Mouse (Mus musculus) common myeloid progenitor, adult 5-6 weeks (primary cell): ENCODE data around the gene Zfp654. TPM values are rescaled to one million over a fixed set of nuclear protein-coding genes. Genes with fewer than 3 reads are reported as not detected.
"Not testable (repeated sequence)": the region's sequence is repeated elsewhere in the genome, so short reads cannot be mapped to it uniquely, and the experiment has no call there.

Experiments used
- ATAC-seq: replicated peaks from 2 replicates; pipeline ENCODE4 v1.8.0; 2016; ENCODE audit warnings: low read depth, mild to moderate bottlenecking, moderate TSS enrichment, inconsistent platforms; ENCODE audit not compliant: poor library complexity, severe bottlenecking
- total RNA-seq: library from RNA; stranded (forward); fragments of 200-1000, 187-1606 nt; gene quantifications from 2 replicates; pipeline ENCODE4 v1.2.3, GENCODE M21; 2017

The Zfp654 gene
- total RNA-seq, 1 experiment from 2014 or later: 28.8 TPM

DNA sequence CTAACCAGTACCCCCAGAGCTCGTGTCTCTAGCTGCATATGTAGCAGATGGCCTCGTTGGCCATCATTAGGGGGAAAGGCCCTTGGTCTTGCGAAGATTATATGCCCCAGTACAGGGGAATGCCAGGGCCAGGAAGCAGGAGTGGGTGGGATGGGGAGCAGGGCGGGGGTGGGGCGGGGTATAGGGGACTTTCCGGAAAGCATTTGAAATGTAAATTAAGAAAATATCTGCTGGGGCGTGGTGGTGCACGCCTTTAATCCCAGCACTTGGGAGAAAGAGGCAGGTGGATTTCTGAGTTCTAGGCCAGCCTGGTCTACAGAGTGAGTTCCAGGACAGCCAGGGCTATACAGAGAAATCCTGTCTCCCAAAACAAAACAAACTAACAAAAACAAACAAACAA, 14.4 kb upstream of the Zfp654 start:
- not testable (repeated sequence) for ATAC-seq

DNA sequence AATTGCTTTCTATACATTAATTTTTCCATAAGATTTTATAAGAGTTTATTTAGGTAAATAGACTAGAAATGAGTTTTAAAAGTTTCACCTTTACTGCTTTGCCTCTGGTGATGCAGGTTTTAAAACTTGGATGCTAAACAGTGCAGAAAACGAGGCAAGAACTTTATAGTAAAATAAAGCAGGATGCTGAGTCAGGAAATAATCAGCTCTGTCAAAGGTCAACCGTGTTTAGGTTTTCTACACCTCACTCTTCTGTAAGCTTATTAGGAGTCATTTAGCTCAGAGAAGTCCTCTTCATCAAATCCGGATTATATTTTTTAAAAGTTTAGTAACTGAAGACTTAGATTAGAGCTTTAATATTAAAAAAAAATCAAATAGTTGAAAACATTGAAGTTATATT, 5.5 kb upstream of the Zfp654 start:
- ATAC-seq: no peak

DNA sequence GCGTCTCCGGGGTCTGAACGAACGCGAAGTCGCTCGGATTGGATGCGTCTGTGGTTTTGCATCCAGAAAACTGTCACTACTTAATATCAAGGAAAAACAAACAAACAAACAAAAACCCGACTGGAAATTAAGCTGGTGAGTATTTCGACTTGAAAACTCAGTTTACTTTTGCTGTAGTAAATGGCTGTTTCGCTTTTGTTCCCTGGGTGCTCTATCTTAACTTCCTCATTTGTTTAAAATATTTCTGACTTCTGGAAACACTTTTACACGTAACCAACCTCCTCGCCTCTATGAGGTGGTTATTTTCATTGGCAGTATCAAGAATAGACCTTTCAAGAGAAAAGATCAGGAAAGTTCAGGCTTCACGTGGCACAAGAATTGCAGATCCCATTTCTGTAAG, 1.4 kb upstream of the Zfp654 start:
- no peak for ATAC-seq

DNA sequence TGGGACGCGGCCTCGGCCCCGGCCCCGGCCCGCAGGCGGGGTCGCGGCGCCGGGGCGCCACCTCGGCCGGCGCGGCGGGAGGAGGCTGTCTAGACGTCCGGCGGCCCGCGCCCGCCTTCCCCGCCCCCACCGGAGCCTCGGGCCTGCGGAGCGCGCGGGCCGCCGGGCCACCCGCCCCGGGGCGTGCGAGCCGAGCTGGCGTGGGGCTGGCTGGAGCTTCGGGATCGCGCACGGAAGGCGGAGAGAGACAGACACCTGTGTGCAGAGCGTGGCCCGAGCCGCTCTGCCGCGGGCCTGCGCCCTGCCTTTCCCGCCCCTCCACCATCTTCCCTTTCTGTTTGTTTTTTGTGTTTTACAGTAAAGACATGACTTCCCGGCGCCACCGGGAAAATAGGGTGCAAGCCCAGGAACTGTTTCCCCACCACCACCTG, 1.0 kb upstream of the Zfp654 start:
- ATAC-seq: no peak

- no peak for ATAC-seq
Observed at GRCm38 (mm10) chr16:64851085-64851562, 328 bp downstream of the Zfp654 start.

GRCm38 (mm10) chr16:64850287-64851084, 966 bp downstream of the Zfp654 start:
- ATAC-seq: peak; percentile 5; the same call in 1 of the 2 replicates

GRCm38 (mm10) chr16:64845947-64846346, 5.5 kb downstream of the Zfp654 start:
- ATAC-seq: no peak

DNA sequence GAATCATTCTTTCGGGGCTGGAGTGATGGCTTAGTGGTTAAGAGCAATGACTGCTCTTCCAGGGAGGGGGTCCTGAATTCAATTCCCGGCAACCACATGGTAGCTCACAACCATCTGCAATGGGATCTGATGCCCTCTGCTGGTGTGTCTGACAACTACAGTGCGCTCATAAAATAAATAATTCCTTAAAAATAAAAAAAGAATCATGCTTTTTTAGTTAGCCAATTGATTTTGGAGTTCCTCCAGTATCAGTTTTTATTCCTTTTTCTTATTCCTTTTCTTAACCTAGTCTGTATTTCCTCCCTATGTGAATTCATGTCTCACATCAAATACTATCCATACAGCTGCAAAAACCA, 9.1 kb downstream of the Zfp654 start:
- no peak for ATAC-seq

- peak; percentile 85 for ATAC-seq
Observed at GRCm38 (mm10) chr16:64841481-64842373, 9.7 kb downstream of the Zfp654 start.

- ATAC-seq: no peak
Observed at GRCm38 (mm10) chr16:64836709-64837108, 14.7 kb downstream of the Zfp654 start.

DNA sequence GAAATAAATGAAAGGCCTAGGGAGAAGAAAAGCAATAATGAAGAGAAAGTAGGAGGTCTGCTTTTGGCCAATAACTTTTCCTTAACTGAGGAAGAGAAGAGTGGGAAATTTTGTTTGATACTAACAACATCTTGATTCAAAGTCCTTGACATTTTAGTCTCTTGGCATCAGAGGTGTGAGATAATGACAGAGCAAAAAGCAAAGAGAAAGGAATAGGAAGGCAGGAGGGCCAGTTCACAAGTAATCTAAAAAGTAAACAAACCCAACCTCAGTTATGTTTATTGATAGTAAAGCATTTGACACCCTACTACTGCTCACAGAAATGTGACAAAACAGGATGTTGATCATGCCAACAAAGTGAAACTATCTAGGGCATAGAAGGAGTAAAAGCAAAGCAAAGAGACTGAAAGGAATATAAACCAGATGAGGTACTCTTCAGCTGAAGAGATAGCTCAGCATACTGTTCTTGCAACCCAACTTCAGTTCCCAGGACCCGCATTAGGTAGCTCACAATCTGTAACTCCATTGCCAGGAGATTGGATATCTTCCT, 15.4 kb downstream of the Zfp654 start:
- ATAC-seq: 0 out of 2 replicates have a peak, but pooled peaks have one; percentile 24

- ATAC-seq: peak; percentile 77
Observed at GRCm38 (mm10) chr16:64830291-64830690, 21.2 kb downstream of the Zfp654 start.

DNA sequence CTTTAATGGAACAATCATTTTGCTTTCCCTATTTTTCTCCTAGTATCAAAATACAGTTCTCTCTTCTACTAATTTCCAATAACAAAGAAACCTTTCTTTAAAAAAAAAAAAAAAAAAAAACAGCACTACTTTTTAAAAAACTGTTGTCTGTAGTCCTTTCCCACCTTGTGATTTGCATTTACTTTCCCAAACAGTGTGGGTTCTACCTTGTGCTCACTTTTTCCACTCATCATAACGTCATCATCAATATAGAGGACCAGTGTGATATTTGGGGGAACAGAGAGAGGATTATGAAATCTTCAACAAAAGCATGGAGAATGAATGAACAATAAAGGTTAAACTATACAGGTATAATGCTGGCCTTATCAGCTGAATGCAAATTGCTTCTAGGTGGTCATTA, 27.0 kb downstream of the Zfp654 start:
- ATAC-seq: no peak

DNA sequence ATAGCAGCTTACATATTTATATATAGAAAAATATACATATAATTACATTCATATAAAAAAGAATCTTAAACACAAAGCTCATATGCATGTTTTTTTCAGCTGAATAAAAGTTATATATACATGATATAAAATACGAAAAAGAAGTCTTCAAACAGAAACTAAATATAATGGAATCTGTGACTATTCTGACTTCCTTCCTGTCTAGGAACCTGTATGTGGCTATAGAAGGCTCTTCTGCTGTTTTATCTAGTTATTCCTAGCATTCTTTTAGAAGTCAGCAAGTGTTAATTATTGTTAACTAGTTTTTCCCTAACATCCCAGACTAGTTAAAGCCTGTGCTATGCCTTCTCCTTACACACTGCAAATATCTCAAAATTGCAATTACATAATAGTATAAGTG, 27.6 kb downstream of the Zfp654 start:
- ATAC-seq: no peak

- peak; percentile 42; the same call in 1 of the 2 replicates for ATAC-seq
Observed at GRCm38 (mm10) chr16:64817094-64817765, 34.2 kb downstream of the Zfp654 start.

- no peak for ATAC-seq
Observed at GRCm38 (mm10) chr16:64803041-64803440, 48.4 kb downstream of the Zfp654 start.

GRCm38 (mm10) chr16:64801638-64802037, 49.8 kb downstream of the Zfp654 start:
- peak; percentile 96 for ATAC-seq

DNA sequence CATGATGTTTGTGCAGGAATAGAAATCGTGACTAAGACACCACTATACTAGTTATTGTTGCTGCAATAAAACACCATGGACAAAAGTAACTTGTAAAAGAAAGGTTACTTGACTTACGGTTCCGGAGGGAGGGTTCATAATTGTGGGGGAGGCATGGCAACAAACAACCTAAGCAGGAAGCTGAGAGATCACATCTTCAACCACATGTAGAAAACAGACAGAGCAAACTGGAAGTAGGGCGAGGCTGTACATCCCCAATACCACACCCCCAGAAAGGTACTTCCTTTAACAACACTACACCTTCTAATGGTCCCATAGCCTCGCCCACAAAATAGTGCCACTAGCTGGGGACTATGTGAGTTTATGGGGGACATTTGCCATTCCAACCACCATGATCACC, 51.1 kb downstream of the Zfp654 start:
- ATAC-seq: 0 out of 2 replicates have a peak, but pooled peaks have one; percentile 39

DNA sequence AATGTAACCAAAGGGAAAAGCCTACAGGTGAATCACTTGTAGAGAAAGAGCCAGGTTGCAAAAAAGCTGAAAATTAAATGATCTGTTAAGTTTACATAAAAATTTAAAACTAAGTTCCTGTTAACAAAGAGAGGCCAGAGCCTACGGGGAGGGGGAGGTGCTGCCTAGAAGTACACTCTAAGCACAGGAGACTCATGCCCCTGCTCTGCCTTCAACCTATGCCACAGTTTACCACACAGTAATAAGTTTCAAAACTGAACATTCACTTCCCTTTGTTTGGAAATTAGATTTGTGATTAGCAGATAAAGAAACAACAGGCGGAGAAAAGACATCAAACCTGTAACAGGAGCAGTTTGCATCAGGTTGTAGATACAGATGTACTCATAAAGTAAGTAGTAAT, 56.6 kb downstream of the Zfp654 start:
- 0 out of 2 replicates have a peak, but pooled peaks have one; percentile 45 for ATAC-seq

- ATAC-seq: no peak
Observed at GRCm38 (mm10) chr16:64789706-64790105, 61.7 kb downstream of the Zfp654 start.
